Mouse (Mus musculus) embryonic fibroblast, embryonic 13.5 days (primary cell): ENCODE measurements around the gene Nell2. TPM values are rescaled to one million over a fixed set of nuclear protein-coding genes. Genes with fewer than 3 reads are reported as not detected.

Experiments used
- H3K27ac ChIP-seq: 2 replicates; pipeline ENCODE4 v1.5.1; 2012; ENCODE audit warnings: low read length, control low read depth, inconsistent platforms; ENCODE audit not compliant: insufficient read depth
- H3K4me1 ChIP-seq: 2 replicates; pipeline ENCODE4 v1.6.1; 2011; ENCODE audit warnings: low read length; ENCODE audit not compliant: control insufficient read depth, insufficient read depth
- H3K4me3 ChIP-seq: 2 replicates; pipeline ENCODE4 v1.5.1; 2011; ENCODE audit warnings: mild to moderate bottlenecking, control low read depth, low read length; ENCODE audit not compliant: insufficient read depth
- CTCF ChIP-seq: IDR thresholded peaks from 2 replicates; pipeline ENCODE4 v1.5.1; 2011; ENCODE audit warnings: mild to moderate bottlenecking, control low read depth, low read length, moderate library complexity, borderline replicate concordance; ENCODE audit not compliant: insufficient read depth
- POLR2A ChIP-seq: IDR thresholded peaks from 2 replicates; pipeline ENCODE4 v1.6.1; 2011; ENCODE audit warnings: low read depth, mild to moderate bottlenecking, control low read depth, low read length, moderate library complexity
- polyA plus RNA-seq: library from polyadenylated mRNA; stranded (reverse); fragments of >200 nt; gene quantifications from 2 replicates; pipeline ENCODE4 v1.2.4, GENCODE M21; 2011; ENCODE audit warnings: low read depth; ENCODE audit not compliant: missing spikeins, insufficient read length

Gene Nell2
- polyA plus RNA-seq, 1 experiment: 4.2 TPM

DNA sequence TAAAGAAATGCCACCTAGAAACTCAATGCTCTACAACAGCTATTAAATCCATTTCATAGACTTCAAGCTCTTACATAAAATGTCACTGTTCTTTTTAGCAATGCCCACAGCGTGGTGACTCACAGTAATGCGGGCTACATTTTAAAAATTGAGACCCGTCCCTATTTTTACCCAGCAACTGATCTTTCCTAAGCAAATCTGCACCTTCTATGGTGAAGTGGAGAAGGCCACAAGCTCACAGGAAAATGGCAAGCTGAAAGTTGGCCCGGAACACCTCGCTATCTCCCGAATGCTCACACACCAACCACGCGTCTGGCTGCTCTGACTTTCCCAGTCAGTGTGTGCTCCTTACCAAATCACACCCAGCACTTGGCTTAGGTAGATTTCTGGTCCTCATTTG, 98.4 kb downstream of the Nell2 start:
- Histone ChIP-seq H3K4me1 (no peaks in the 10 kb centered on the region), H3K4me3 (no peak overlapping the region), H3K27ac (no peak overlapping the region)
- TF ChIP-seq POLR2A (no peak), CTCF (no peak)

- no peaks in the 10 kb centered on the region for H3K4me1 ChIP-seq
- no peak overlapping the region for H3K27ac ChIP-seq
- TF ChIP-seq CTCF (no peak), POLR2A (no peak)
- no peak overlapping the region for H3K4me3 ChIP-seq
These were observed 100.2 kb downstream of the Nell2 start for GRCm38 (mm10) chr15:95428003-95428663.

DNA sequence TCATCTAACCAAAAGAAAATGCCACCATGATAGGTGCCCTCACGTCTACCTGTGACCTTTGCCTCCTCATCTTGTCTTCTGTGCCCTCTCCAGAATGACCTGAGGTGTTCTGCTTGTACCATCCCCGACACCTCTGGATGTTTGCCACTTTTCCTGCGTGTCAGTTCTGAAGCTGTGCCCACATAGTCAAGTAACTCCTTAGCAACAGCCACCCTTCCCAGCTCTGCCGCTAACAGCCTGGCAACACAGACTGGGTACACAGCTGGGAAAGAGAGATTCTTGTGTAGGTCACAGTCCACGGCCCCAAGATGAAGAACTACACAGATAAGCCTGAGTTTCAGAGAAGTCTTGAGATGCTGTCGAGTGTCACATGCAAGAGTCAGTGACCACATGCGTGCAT, 103.3 kb downstream of the Nell2 start:
- H3K4me1 ChIP-seq: no peaks in the 10 kb centered on the region
- no peak for TF ChIP-seq POLR2A
- TF ChIP-seq CTCF: no peak
- no peak overlapping the region for H3K4me3 ChIP-seq
- H3K27ac ChIP-seq: no peak overlapping the region

- Histone ChIP-seq H3K27ac (no peak overlapping the region), H3K4me3 (no peak overlapping the region), H3K4me1 (no peaks in the 10 kb centered on the region)
- no peak for TF ChIP-seq POLR2A
- no peak for TF ChIP-seq CTCF
These were observed 106.0 kb downstream of the Nell2 start for GRCm38 (mm10) chr15:95422226-95422950.

DNA sequence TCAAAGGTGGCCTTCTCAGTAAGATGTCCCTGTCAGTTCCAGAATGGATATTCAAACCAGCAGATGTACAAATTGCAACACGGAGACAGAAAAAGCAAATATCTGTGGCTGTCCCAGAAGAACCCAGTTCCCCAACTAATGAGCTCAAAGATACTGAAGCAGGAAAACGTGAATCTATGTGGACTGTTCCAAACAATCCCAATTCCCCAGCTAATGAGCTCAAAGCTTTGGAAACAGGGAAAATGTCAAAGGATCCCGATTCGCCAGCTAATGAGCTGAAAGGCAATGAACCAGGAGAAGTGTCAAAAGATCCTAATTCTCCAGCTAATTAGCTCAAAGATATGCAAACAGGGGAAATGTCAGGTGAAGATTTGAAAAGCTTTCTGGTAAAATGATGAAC, 109.7 kb downstream of the Nell2 start:
- Histone ChIP-seq H3K4me1 (no peaks in the 10 kb centered on the region), H3K27ac (no peak overlapping the region), H3K4me3 (no peak overlapping the region)
- TF ChIP-seq POLR2A: no peak
- TF ChIP-seq CTCF: no peak

GRCm38 (mm10) chr15:95411949-95412741, 116.2 kb downstream of the Nell2 start:
- no peak overlapping the region for H3K4me3 ChIP-seq
- H3K4me1 ChIP-seq: no peaks in the 10 kb centered on the region
- no peak for TF ChIP-seq POLR2A
- TF ChIP-seq CTCF: no peak
- H3K27ac ChIP-seq: no peak overlapping the region

- no peak for TF ChIP-seq CTCF
- TF ChIP-seq POLR2A: no peak
- no peak overlapping the region for H3K4me3 ChIP-seq
- H3K4me1 ChIP-seq: no peaks in the 10 kb centered on the region
- no peak overlapping the region for H3K27ac ChIP-seq
These were observed 118.0 kb downstream of the Nell2 start for GRCm38 (mm10) chr15:95410213-95410843.

GRCm38 (mm10) chr15:95390347-95390746, 138.0 kb downstream of the Nell2 start:
- no peak overlapping the region for H3K27ac ChIP-seq
- H3K4me1 ChIP-seq: no peaks in the 10 kb centered on the region
- H3K4me3 ChIP-seq: no peak overlapping the region
- TF ChIP-seq CTCF (no peak), POLR2A (no peak)

DNA sequence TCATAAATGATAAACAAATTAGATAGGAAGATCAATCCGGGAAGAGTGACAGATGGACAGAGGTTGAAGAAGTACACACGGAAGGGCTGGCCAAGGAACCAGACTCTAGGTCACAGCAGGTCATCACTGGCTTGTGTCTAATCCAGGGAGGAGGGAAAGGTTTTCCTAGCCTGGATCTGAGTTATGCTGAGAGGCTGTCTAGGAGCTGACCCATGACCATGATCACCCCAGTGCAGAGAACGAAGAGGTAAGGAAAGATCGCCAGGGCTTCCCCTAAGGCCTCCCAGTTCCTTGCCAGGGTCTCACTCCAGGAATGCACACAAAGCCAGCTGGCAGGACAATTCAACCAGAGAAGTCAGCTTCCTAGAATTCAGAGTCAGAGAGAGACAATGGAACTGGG, 139.4 kb downstream of the Nell2 start:
- TF ChIP-seq POLR2A: no peak
- TF ChIP-seq CTCF: no peak

More for the DNA sequence above, 139.4 kb downstream of the Nell2 start:
- no peak overlapping the region for H3K27ac ChIP-seq
- no peak overlapping the region for H3K4me3 ChIP-seq
- H3K4me1 ChIP-seq: no peaks in the 10 kb centered on the region
